In genomic region chr9:36832529-36832928, GRCm38 (mm10) we compare ENCODE assay signal across 8 mouse cellular contexts. TPM values are rescaled to one million over a fixed set of nuclear protein-coding genes. Genes with fewer than 3 reads are reported as not detected.
DNase-seq lines count a peak whose midpoint lies in the region; ATAC-seq and TF ChIP-seq lines count a peak whose summit lies in the region.

No protein-coding gene starts in this region.

- TF ChIP-seq CTCF in liver, adult 2 months (IDR thresholded peaks at IDR 0.05; ENCODE audit: low read depth, low read length) = no peak

- ATAC-seq in forebrain, embryonic 14.5 days = peak; percentile 92
- ATAC-seq in heart, embryonic 16.5 days (replicated peaks; ENCODE audit: extremely low read depth, insufficient read depth, low FRiP score) = peak; percentile 88

- H3K4me3 ChIP-seq in ES-E14 (ENCODE audit: insufficient read depth in 1 of 2, low read depth in 1 of 2, low read length in 2 of 2, poor library complexity in 1 of 2, severe bottlenecking in 1 of 2) = peak overlapping the region; percentile 49 to 65
- H3K4me3 ChIP-seq in forebrain, embryonic 14.5 days (ENCODE audit: low read depth, low read length) = peak overlapping the region; percentile 64
- peak overlapping the region; percentile 46 for H3K4me3 ChIP-seq in heart, embryonic 16.5 days (ENCODE audit: low read length)
- H3K4me3 ChIP-seq in liver, adult 2 months (ENCODE audit: insufficient read depth, low read depth, low read length) = peak overlapping the region; percentile 51

- H3K79me2 ChIP-seq in liver, adult 2 months (ENCODE audit: control insufficient read depth, insufficient read depth, low read length) = no peaks in the 10 kb centered on the region

- in situ Hi-C loops in ES-E14 (cut with MboI; ENCODE audit: low sequenced_read_pairs in 2 of 2, unreplicated experiment in 2 of 2) = no loop called here

- H3K9ac ChIP-seq in ES-E14 (ENCODE audit: insufficient read depth, low read depth, low read length, poor library complexity, severe bottlenecking) = peak overlapping the region; percentile 49; the same call in 1 of the 2 replicates
- peak overlapping the region; percentile 92 for H3K9ac ChIP-seq in forebrain, embryonic 14.5 days (ENCODE audit: low read length)
- H3K9ac ChIP-seq in heart, embryonic 16.5 days (ENCODE audit: low read length) = peak overlapping the region; percentile 41
- H3K9ac ChIP-seq in liver, adult 2 months (ENCODE audit: low read depth, low read length) = peak overlapping the region; percentile 47

- peak overlapping the region; percentile 78 for H3K4me2 ChIP-seq in forebrain, embryonic 14.5 days (ENCODE audit: low read length)
- peak overlapping the region; percentile 79 for H3K4me2 ChIP-seq in heart, embryonic 16.5 days (ENCODE audit: low read depth, low read length)

- no peak for TF ChIP-seq POLR2A in liver, adult 2 months (IDR thresholded peaks at IDR 0.05; ENCODE audit: extremely low read depth, insufficient read depth, low read length)

- no peak for DNase-seq in ES-E14 (ENCODE audit: low read depth, low spot score)
- DNase-seq in cerebellum, adult 11 months = peak; percentile 90
- DNase-seq in forebrain, embryonic 14.5 days (ENCODE audit: low spot score) = peak; percentile 96
- peak; percentile 65 for DNase-seq in kidney, postnatal 14 days
- DNase-seq in liver, adult 2 months (ENCODE audit: extremely low read depth, low read depth, low spot score) = peak; percentile 9
- peak; percentile 88 for DNase-seq in neural tube, embryonic 10.5 days (ENCODE audit: extremely low spot score, low spot score)
- peak; percentile 37 for DNase-seq in testis, postnatal 14 days (ENCODE audit: low spot score)

- H3K4me1 ChIP-seq in ES-E14 (ENCODE audit: control insufficient read depth in 2 of 2, insufficient read depth in 2 of 2, low read length in 2 of 2, poor library complexity in 1 of 2) = peaks cover 0 to 5% of the 10 kb centered on the region in 2 experiments; a peak in 2 of 4 replicates
- H3K4me1 ChIP-seq in forebrain, embryonic 14.5 days (ENCODE audit: control insufficient read depth, insufficient read depth, low read length) = peaks cover 21% of the 10 kb centered on the region
- peaks cover 4% of the 10 kb centered on the region for H3K4me1 ChIP-seq in heart, embryonic 16.5 days (ENCODE audit: control insufficient read depth, insufficient read depth, low read length)
- peaks cover 3% of the 10 kb centered on the region; the same call in 1 of the 2 replicates for H3K4me1 ChIP-seq in liver, adult 2 months (ENCODE audit: control insufficient read depth, insufficient read depth, low read length)

- under 1% methylated on average over 32 of the region's 32 CpGs for WGBS in forebrain, embryonic 14.5 days
- WGBS in heart, embryonic 16.5 days = 1% methylated on average over 32 of the region's 32 CpGs
- WGBS in liver, adult 2 months = under 1% methylated on average over 32 of the region's 32 CpGs

- H3K9me3 ChIP-seq in ES-E14 (ENCODE audit: control insufficient read depth, insufficient read depth, low read depth, low read length) = no peaks in the 10 kb centered on the region
- no peaks in the 10 kb centered on the region for H3K9me3 ChIP-seq in forebrain, embryonic 14.5 days (replicated peaks; ENCODE audit: control insufficient read depth, low read length)
- no peaks in the 10 kb centered on the region for H3K9me3 ChIP-seq in heart, embryonic 16.5 days (replicated peaks; ENCODE audit: control insufficient read depth, low read length)

- no peak overlapping the region for H3K27ac ChIP-seq in ES-E14 (ENCODE audit: insufficient read depth, low read depth, low read length, poor library complexity, severe bottlenecking)
- peak overlapping the region; percentile 96 for H3K27ac ChIP-seq in forebrain, embryonic 14.5 days (ENCODE audit: low read depth, low read length)
- no peak overlapping the region for H3K27ac ChIP-seq in heart, embryonic 16.5 days (ENCODE audit: low read length)
- no peak overlapping the region for H3K27ac ChIP-seq in liver, adult 2 months (replicated peaks; ENCODE audit: insufficient read depth, low read depth, low read length)

- H3K27me3 ChIP-seq in forebrain, embryonic 14.5 days (replicated peaks; ENCODE audit: control insufficient read depth, insufficient read depth, low read length) = no peaks in the 10 kb centered on the region
- H3K27me3 ChIP-seq in heart, embryonic 16.5 days (ENCODE audit: control insufficient read depth, insufficient read depth, low read length) = peaks cover 10% of the 10 kb centered on the region
- H3K27me3 ChIP-seq in liver, adult 2 months (ENCODE audit: control insufficient read depth, insufficient read depth, low read length) = no peaks in the 10 kb centered on the region; the same call in 1 of the 2 replicates

- H3K36me3 ChIP-seq in ES-E14 (ENCODE audit: control insufficient read depth, insufficient read depth, low read length, poor library complexity, severe bottlenecking) = no peaks in the 10 kb centered on the region
- H3K36me3 ChIP-seq in forebrain, embryonic 14.5 days (ENCODE audit: control insufficient read depth, insufficient read depth, low read length) = peaks cover 17% of the 10 kb centered on the region
- H3K36me3 ChIP-seq in heart, embryonic 16.5 days (ENCODE audit: control insufficient read depth, insufficient read depth) = no peaks in the 10 kb centered on the region
- no peaks in the 10 kb centered on the region for H3K36me3 ChIP-seq in liver, adult 2 months (ENCODE audit: control insufficient read depth, insufficient read depth, low read length)

TF ChIP-seq in ES-E14, 5 proteins besides CTCF, POLR2A, EP300 and RAD21:
- TF ChIP-seq CHD2 (IDR thresholded peaks at IDR 0.05; ENCODE audit: low read depth, low read length) (no peak), ZC3H11A (IDR thresholded peaks at IDR 0.05; ENCODE audit: borderline replicate concordance, low read depth, low read length) (no peak), HCFC1 (IDR thresholded peaks at IDR 0.05; ENCODE audit: borderline replicate concordance, insufficient read depth, low read length) (no peak), MAFK (IDR thresholded peaks at IDR 0.05; ENCODE audit: insufficient read depth, low read depth, low read length) (no peak), ZNF384 (IDR thresholded peaks at IDR 0.05; ENCODE audit: low read depth, low read length) (no peak)

RNA-seq across cellular contexts. Expression of gene Fez1, which starts 10.9 kb away (rescaled TPM):
- 5.0 and 5.8 TPM in 2 replicates for total RNA-seq in ES-E14 (2012; rRNA removed)
- 620 and 684 TPM in 2 replicates for polyA plus RNA-seq in forebrain, embryonic 14.5 days (2014; fragmentation: Nextera tagmentation; extraction: Ambion mirVana)
- 2.1 and 2.5 TPM in 2 replicates for polyA plus RNA-seq in heart, embryonic 16.5 days (2015; fragmentation: Nextera tagmentation; extraction: Ambion mirVana)
- 0.13 and 0.65 TPM in 2 replicates for total RNA-seq in liver, adult 2 months (2014; rRNA removed)
- polyA plus RNA-seq in liver, adult 2 months (2012; rRNA removed) = 0.12 TPM in 1 of 2 replicates, not detected in the other

RNA-seq across cellular contexts. Expression of gene Ei24, which starts 35.3 kb away (rescaled TPM):
- total RNA-seq in ES-E14 (2012; rRNA removed) = 104 and 105 TPM in 2 replicates
- polyA plus RNA-seq in forebrain, embryonic 14.5 days (2014; fragmentation: Nextera tagmentation; extraction: Ambion mirVana) = 89.9 and 92.9 TPM in 2 replicates
- 75.7 and 79.4 TPM in 2 replicates for polyA plus RNA-seq in heart, embryonic 16.5 days (2015; fragmentation: Nextera tagmentation; extraction: Ambion mirVana)
- total RNA-seq in liver, adult 2 months (2014; rRNA removed) = 142 and 144 TPM in 2 replicates
- polyA plus RNA-seq in liver, adult 2 months (2012; rRNA removed) = 129 and 260 TPM in 2 replicates

Comparison
In these comparisons a context has a peak if more than half of its experiments do, and no peak if none do; other contexts are left out.
1. H3K9ac ChIP-seq: peak in every context shown above with its lines; median percentile 92 in forebrain, embryonic 14.5 days; 49 in ES-E14; 47 in liver, adult 2 months; 41 in heart, embryonic 16.5 days.
2. RNA of gene Fez1, which starts 10.9 kb away (polyA plus RNA-seq): 620 to 684 TPM in forebrain, embryonic 14.5 days; 2.1 to 2.5 TPM in heart, embryonic 16.5 days and 0.12 TPM in liver, adult 2 months; every median in the first group is over 100 times any median in the second.
3. Peak in every context shown above with its lines, with median percentiles within 50 percentile points of each other: H3K4me3 ChIP-seq.